Mouse (Mus musculus): ENCODE measurements around the gene Zfp704.

The Zfp704 gene

DNA sequence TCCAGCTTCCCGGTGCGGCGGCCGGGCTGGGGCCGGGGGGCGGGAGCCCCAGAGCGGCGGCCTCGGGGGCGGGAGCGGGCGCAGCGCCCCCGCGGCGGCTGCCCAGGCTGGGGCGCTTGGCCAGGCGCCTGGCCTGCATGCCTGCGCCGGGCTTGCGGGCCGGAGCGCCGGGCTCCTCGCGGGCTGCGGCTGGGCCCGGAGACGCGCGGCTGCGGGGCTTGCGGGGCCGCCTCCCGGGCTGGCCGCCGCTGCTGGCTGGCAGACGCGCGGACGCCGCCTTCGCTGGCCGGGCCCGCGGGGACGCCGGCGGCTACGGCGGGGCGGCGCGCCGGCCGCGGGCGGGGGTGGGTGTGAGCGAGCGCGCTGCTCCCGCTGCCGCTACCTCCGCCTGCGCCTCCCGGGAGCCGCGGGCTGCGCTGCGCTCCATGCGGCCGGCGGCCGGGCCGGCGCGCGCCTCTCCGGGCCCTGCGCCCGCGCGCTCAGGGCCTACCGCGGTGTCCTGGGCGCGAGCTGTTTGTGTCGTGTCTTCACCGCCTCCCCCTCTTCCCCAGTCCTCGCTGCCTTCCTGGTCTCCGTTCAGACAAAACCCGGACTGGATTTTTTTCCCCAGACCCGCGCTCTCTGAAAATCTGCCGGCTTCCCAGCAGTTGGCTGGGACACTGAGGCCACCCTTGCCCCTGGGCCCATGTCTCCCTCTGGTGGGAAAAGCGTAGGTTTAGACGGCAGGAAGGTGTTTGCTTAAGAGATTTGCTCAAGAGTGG, at the start of gene Zfp704:
Zfp704 (minus strand) TSS at position 505 of the 761 bp plus-strand sequence.
- DNase-seq (ENCODE audit: low spot score in 2 of 2): peak; percentile 78 to 85

DNA sequence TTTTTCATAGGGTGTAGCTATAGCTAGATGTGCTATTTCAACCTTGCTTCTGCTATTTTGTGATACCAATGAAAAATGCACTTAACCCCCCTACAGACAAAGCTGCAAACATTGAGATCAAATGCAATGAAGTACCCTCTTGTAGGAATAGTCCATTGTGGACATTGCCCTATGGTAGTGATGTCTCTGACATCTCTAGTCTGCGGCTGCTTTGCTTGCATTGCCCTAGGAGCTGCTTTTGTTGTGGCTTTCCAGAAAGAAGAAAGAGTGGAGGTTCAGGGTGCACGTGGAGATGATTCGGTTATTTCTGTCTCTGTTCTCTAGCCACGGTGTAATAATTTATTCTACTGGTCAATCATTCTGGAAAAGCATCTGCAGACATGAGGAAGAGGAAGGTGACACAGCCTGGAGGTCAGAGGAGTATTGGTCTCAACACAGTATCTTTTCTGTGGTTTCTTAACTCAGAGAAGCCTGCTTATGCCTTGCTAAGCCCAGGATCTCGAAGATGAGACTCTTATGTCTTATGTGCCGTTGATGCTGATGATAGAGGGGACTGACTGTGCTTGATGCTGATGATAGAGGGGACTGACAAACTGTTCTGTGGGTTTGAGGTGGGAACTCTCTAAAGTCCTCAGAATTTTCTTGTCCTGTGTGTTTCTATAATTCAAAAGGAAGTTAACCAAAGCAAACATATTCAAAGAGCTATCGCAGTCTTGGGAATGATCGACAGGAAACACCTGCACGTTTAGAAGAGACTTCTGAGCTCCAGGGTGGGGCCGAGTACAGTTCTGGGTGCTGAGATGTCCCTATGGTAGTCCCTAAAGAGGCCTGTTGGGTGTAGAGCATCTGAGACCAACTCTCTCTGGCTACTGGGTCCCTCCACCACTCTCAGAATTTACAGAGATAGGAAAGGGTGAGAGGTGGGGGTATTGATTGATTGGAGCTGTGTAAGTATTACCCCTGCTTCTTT, 23.4 kb upstream of the Zfp704 start:
- DNase-seq (ENCODE audit: low spot score in 2 of 2): no peak

DNA sequence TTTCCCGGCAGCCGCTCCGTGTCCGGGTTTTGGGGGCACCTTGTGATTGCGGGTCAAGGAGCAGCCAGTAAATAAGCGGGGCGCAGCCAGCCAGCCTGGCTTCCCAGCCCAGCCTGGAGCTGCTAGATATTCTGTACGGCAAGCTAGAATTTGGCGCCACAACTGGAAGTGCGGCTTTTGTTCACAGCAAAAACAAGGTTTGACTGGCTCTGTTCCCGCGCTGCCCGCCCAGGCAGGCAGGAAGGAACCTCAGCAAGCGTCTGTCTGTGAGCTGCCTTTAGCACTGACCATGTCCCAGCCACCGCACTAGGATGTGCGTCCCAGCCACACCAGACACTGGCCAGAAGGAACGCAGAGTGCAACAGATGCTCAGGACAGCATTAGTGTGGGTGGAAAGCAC, 20.1 kb upstream of the Zfp704 start:
- DNase-seq (ENCODE audit: low spot score in 2 of 2): peak; percentile 47 to 58

DNA sequence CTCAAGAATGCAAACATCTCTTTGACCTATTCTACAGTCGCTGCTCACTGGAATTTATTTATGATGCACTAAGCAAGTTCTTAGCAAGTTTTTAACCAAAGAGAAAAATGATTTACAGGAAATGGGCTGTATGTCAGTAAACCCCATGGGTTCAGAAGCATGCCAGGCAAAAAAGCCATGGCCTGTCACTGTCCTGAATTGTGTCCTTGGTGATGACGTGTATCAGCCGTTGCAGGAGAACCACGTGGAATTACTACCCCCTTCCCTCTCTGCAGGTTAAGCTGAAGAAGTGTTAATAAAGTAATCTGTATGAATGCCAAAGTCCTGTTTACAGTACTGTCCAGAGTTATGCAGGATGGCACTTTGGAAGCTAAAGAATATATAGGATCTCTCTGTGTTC, 18.2 kb upstream of the Zfp704 start:
- DNase-seq (ENCODE audit: low spot score in 2 of 2): no peak

DNA sequence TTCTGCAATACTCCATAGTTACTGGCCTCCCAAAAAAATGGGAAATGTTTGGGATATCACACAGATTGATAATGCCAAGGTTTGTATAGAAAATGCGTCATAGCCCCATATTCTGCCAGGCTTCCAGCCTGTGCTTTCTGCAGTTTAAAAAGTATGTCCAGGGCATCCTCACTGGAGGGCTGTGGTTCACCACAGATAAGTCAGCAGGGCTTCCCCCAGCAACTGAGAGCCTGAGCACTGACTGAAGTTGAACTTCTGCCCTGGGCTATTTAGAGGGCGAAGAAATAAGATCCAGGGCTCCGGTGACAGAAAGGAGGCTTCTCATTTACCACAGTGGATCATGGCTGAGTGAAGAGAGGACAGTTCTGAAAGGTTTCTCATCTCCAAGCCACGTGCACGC, 16.3 kb upstream of the Zfp704 start:
- DNase-seq (ENCODE audit: low spot score in 2 of 2): no peak

DNA sequence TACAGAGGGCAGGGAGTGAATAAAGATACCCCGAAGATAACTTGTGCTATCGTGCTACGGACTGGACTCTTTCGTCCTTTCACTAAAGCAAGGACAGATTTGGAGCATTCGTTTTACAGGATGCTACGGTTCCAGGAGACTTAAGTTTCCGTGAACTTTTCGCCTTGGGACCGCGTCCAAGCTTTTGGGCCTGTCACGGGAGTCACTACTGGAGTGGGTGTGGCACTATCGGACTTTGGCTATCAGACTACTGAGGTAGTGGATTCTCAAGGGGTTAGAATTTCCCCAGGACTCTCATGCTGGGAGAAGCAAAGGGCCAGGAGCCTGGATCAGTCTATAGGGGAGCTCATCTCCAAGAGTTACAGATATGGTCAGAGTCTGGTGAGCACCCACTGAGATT, 10.7 kb upstream of the Zfp704 start:
- DNase-seq (ENCODE audit: low spot score in 2 of 2): no peak

DNA sequence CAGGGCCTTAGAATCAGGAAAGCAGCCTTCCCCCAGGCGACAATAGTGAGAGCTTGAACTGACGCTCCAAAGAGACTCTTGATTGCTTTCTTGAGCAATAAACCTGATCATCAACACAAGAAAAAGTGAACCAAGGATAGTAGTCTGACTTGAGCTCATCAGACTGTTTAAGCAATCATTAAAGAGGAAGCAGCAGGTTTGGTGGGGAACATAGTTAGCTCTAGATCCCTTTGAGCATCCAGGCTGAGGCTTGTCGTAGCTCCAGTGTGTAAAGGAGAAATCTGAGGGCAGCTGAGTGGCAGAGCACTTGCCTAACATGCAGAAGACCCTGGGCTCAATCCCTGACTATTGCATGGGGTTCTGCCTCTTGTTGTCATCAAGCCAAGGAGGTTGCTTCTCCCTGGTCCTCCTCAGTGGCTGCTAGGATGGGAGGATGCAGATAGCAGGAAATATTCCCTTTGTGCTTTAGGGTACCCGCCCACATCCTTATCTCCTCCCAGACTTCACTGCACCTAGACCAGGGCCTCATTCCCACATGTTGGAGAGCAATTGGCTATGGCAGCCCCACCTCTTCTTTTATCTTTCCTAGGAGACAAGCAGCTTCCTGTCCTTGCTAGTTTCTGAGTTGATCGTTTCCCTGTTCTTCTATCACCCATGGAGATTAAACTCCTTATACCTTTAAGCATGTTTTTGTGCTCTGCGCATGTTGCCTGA, 9.8 kb upstream of the Zfp704 start:
- no peak for DNase-seq (ENCODE audit: low spot score in 2 of 2)

DNA sequence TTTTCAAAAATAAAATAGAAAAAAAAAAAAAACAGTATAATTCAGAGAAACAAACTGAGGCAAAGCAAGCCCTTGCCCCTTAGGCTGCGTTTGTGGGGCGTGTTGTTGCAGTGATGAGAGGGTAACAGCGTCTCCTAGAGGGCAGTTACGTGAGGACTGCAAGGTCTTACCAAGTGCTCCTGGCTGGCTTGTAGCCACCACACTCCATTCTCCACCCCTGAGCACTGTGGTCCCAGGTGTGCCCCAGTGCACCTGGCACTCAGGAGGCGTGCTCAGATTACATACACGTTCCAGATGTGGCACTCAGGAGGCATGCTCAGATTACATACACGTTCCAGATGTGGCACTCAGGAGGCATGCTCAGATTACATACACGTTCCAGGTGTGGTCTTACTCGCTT, 7.2 kb upstream of the Zfp704 start:
- DNase-seq (ENCODE audit: low spot score in 2 of 2): no peak

DNA sequence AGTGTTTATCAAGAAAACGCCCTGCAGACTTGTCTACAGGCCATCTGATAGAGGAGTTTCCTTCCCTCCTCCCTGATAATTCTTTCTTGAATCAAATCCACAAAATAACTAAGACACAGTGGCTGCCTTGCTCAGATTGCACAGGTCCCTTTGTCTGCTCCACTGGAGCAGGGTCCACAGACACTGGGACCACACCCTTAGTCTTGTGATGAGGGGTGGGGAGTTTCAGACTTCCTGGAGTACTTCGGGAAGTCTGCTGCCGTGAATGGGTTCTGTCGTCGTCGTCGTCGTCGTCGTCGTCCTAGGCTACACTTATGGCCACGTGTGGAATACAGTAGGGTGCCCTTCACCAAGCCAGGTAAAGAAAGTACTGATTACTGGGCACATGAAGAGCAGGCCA, 4.8 kb upstream of the Zfp704 start:
- DNase-seq (ENCODE audit: low spot score in 2 of 2): no peak

DNA sequence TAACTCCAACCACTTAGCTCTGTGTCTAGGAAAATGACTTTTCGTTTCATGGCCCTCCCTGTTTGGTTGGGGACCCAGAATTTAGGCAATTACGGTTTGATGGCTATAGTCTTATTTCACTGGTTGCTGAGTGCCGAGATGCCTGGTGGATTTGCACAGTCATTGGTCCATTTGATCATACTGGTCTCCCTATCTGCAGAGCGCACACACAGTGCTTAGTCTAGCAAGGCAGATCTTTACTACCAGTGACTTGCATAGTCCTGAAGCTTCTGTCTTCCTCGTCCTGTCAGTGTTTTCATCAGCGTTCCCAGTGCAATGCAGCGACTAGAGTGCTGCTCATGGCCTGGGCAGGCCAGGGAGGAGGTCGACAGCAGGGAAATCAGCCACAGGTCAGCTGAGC, 4.1 kb upstream of the Zfp704 start:
- DNase-seq (ENCODE audit: low spot score in 2 of 2): no peak

DNA sequence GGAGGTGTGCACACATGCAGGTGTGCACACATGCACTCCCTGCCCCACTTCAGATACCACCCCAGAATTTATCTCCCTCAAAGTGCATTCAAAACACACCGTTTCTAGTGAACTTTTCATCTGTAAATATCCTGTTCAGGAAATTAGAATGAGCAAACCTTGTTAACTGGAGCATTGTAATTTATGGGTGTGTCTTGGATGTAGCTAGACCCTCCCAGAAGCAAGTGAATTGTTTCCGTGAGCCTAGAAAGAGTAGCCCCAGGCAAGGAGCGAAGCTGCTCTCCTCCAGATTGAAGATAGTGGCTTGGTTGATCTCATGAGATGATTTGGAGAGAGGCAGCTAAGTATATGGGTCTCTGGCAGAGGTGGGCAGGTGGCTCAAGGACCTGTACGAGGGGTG, 1.3 kb upstream of the Zfp704 start:
- no peak for DNase-seq (ENCODE audit: low spot score in 2 of 2)

DNA sequence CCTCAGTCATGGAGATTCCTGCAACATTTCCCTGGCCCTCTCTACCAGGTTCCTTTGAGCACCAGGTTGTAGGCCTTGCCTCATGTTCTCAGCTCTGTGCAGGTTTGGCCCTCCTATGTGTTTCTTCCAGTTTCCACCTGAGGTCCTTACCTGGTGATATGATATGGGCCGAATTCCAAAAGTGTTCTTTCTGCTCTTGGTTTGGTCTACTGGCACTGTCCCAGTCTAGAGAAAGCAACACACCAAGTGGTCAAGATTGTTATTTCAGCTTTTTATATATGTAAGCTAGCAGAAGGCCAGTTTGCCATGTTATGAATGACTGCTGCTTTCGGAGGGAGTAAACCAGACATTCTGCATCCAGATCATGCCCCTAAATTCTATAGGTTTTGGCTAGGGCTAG, 541 bp upstream of the Zfp704 start:
- no peak for DNase-seq (ENCODE audit: low spot score in 2 of 2)

DNA sequence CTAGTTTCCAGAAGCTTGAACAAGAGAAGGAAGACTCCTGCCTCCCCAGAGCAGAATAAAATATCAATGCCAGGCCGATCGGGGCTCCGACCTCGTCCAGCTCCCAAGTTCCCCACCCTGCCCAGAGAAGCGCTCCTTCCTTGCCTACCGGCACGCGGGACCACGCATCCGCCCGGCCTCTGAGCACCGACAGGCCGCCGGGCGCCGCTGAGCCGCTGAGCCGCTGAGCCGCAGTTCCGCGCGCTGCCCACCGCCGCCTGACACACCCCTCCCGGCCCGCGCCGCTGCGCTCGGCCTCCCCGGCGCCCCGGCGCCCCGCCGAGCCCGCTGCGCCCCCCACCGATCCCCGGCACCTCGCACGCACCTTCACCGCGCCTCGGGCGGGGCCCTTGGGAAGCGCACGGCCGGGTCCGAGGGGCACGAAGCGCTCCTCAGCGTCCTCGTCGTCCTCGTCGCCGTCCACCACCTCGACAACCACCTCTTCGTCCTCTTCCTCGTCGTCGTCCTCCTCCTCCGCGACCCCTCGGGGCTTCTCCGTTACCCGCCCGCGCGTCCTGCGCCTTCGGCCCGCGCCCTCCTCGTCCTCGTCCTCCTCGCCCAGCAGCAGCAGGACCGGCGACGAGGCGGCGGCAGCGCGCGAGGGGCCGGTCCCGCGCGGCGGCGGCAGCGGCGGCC, 842 bp downstream of the Zfp704 start:
- DNase-seq (ENCODE audit: low spot score in 2 of 2): peak; percentile 45

DNA sequence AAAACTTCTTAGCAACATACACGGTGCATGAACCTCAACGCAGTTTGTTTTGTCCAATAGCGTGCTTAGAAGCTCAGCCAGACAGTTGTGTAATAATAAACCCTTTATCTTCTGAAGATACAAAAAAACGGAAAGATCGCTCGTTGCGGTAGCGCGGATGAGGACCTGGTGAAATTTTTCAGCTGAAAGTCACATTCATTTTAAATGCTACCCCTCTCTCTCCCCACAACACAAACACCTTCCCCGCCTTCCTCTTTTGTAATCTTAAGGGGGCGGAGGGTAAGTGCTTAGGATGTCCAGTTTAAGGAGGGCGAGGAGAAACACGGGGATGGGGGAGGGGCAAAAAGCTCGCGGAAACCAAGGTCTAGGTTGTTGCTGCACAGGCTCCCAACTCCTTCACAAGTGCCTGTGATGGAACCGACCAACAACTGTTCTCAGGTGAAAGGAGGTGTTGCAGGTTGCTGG, 1.4 kb downstream of the Zfp704 start:
- DNase-seq (ENCODE audit: low spot score in 2 of 2): peak; percentile 29 to 37

DNA sequence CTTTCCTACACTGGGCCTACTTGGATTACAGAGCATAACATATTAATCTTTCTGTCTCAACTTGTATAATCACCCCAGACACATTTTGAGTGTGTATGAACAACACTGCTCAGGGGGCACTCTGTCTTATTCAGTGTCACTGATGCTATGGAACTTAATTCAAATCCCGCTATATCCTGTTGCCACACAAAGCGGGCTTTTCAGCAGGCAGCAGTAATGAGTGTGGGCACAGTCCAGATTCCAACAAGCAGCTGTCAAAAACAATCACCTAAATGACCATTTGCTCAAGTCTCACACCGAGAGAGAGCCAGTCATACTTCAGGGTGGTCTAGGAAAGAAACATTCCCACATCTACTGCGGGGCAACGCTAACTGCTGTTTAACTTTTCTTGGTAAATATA, 2.2 kb downstream of the Zfp704 start:
- DNase-seq (ENCODE audit: low spot score in 2 of 2): no peak

DNA sequence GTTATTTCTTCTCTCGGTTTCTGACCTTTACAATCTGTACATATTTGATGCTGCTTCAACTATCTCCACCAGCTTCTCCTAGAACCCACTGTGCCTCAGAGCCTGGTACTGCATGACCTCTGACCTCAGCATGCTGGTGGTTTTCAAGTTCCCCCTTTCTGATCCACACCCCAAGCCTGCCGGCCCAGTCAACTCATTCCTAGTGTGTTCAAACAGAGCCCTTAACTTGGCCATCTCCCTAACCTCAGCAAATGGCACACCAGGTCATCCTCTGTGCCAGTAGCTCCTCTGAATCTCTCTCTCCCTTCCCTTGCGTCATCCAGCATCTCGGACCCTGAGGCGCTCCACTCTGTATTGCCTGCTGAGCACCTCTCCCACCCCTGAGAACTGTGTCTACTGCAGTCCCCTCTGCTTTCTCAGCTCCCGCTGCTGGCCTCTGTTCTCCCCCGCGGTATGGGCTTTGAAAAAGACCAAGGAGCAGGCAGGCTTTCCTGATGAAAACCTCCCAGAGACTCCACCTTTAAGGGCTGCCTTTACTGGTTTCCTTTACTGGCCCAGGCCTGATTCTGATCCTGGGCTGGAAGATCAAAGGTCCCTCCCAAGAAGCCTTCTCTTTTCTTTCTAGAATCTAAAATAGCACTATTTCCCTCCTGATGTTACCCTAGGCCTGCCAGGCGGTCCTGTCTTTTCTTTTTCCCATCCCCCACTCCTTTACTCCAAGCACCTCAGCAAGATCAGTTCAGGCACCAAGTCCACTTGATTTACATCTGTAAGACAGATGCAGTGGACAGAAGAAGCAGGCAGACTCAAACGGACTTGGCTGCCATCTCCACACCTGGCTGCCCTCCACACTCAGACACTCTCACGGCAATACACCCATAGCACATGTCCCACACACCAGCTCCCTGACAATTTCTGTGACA, 3.8 kb downstream of the Zfp704 start:
- no peak for DNase-seq (ENCODE audit: low spot score in 2 of 2)

DNA sequence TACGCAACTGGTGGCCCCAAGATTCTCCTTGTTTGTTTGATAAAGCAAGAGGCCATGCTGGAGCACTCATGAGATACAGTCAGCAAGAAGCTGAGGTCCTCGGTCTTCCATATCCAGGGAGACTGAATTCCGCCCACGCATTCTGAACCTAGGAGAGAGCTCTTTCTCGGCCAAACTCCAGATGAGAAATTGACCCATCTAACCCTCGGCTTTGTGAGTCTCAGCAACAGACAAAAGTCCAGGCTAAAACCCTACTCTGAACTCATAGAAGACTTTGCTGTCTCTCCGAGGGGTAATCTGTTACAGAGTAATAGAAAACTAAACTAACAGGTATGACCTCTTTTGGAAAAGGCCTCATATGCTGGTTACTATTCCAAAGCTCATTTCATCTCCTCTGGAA, 4.9 kb downstream of the Zfp704 start:
- DNase-seq (ENCODE audit: low spot score in 2 of 2): no peak

DNA sequence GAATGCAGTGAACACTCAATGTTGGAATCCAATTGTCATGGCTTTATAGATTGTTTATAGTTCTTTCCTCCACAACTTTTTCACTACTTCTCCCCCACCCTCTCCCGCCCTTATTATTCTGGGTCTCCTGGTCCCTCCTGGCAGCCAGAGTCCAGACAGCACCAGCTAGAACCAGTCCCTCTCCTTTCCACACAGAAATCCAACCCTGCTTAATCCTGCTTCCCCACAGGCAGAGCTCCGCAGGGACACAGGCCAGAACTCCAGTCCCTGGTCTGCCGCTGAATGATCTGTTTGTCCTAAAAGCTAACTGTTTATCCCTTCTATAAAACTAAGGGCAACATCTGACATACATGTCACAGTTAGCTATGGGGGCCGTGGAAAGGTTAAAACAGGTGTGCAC, 6.0 kb downstream of the Zfp704 start:
- no peak for DNase-seq (ENCODE audit: low spot score in 2 of 2)

DNA sequence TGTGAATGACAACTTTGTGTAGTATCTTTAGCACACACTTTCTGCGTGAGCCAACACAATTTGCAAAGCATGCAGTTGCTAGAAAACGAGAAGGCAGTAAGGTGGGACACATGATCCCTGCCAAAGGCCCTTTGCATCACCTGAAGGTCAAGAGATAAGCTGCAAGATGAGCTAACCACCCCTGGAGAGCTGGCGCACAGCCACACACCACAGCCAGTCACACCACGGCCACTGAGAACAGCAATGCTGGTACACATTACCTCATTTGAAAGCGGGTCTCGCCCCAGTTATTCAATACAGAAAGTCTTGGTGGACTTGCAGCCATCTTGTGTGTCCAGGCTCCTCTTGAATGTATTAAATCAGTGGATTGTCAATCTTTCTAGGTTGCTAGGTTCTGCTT, 9.3 kb downstream of the Zfp704 start:
- no peak for DNase-seq (ENCODE audit: low spot score in 2 of 2)

DNA sequence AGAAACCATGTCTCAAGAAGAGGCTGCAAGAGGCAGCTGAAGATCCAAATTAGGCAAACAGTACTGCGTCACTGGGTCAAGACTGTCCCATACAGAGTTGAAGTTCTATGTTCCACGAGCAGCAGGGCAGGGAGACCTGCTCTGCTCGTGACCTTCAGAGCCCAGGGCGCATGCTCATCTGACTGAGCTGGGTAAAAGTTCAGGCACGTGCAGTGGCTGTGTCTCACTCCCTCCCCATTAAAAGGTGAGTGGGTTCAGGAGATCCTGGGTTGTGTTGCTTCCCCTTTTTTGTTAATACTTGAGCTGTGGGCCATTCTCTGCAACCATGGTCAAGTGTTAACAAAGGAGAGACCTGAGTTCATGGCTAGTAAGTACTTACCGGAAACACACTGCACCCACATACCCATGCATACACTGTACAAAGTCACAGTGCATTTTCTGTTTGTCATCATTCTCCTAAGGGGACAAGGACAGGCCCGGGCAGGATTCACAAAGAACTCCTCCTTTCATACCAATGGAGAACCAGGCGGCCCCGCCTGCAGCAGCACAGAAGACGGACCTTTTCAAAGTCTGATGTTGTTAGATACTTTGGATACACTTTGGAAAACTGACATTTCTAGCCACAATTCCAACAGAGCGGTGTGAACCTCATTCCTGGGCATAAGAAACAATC, 10.0 kb downstream of the Zfp704 start:
- no peak for DNase-seq (ENCODE audit: low spot score in 2 of 2)

Data from frontal cortex, postnatal 36 days (tissue).